Mouse (Mus musculus) lung, adult 2 months (tissue): ENCODE data around the gene Anapc5.

Source experiments
- CTCF ChIP-seq: fragments of 200-500 bp; IDR thresholded peaks from 2 replicates; pipeline ENCODE4 v1.5.1; 2011; ENCODE audit warnings: mild to moderate bottlenecking, low read length, control low read depth; ENCODE audit not compliant: insufficient read depth
- POLR2A ChIP-seq: fragments of 200-500 bp; IDR thresholded peaks from 2 replicates; pipeline ENCODE4 v1.6.1; 2011; ENCODE audit warnings: low read depth, mild to moderate bottlenecking, control low read depth, low read length, borderline replicate concordance; ENCODE audit errors: extremely low read depth

DNA sequence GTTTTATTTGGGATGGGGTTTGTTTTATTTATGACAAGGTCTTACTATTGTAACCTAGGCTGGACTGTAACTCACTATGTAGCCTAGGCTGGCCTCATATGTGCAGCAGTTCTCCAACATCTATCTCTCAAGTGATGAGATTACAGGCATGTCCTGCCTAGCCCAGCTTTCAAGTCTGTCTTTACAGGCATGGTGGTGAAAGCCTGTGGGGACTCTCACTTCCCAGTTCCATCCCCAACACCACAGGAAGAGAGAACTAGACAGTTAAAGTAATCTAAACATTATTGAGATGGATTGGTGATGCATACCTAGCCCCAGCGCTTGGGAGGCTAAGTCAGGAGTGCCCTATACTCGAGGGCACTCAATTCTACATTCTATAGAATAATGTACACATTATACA lies 32.4 kb downstream of the Anapc5 start:
- TF ChIP-seq CTCF, result no peak
- TF ChIP-seq POLR2A, result no peak
